Mouse (Mus musculus): ENCODE measurements around the gene Pllp. TPM values are rescaled to one million over a fixed set of nuclear protein-coding genes. Genes with fewer than 3 reads are reported as not detected.

The Pllp gene
- polyA plus RNA-seq, 1 experiment from 2014 or later = 1.0 TPM

- Histone ChIP-seq H3K27me3 (no peaks in the 10 kb centered on the region), H3K4me3 (no peak overlapping the region), H3K9ac (no peak overlapping the region), H3K4me2 (no peak overlapping the region), H3K4me1 (replicated peaks) (no peaks in the 10 kb centered on the region), H3K36me3 (peaks cover 87% of the 10 kb centered on the region), H3K27ac (replicated peaks) (no peak overlapping the region), H3K9me3 (no peaks in the 10 kb centered on the region)
- 87% methylated on average over 2 of the region's 2 CpGs for WGBS
- ATAC-seq (ENCODE audit: low read depth) = no peak
These were observed 62.4 kb downstream of the Pllp start for GRCm38 (mm10) chr8:94633564-94634194.

Other genes with a start within 250 kb of the Pllp start
- gene Cpne2, start 163.3 kb downstream of the Pllp start, polyA plus RNA-seq (2015; fragmentation: Nextera tagmentation; extraction: Ambion mirVana) = 21.1 and 22.0 TPM in 2 replicates
- gene Rspry1, start 94.3 kb downstream of the Pllp start, polyA plus RNA-seq (2015; fragmentation: Nextera tagmentation; extraction: Ambion mirVana) = 54.0 and 54.1 TPM in 2 replicates
- 80.5 and 97.9 TPM in 2 replicates for gene Fam192a, start 94.3 kb downstream of the Pllp start, polyA plus RNA-seq (2015; fragmentation: Nextera tagmentation; extraction: Ambion mirVana)
- 219 and 224 TPM in 2 replicates for gene Arl2bp, start 29.7 kb downstream of the Pllp start, polyA plus RNA-seq (2015; fragmentation: Nextera tagmentation; extraction: Ambion mirVana)
- gene Ccl22, start 49.3 kb upstream of the Pllp start, polyA plus RNA-seq (2015; fragmentation: Nextera tagmentation; extraction: Ambion mirVana) = not detected in 2 replicates
- 17.8 and 17.9 TPM in 2 replicates for gene Cx3cl1, start 75.7 kb upstream of the Pllp start, polyA plus RNA-seq (2015; fragmentation: Nextera tagmentation; extraction: Ambion mirVana)
- not detected in 2 replicates for gene Ccl17, start 114.2 kb upstream of the Pllp start, polyA plus RNA-seq (2015; fragmentation: Nextera tagmentation; extraction: Ambion mirVana)
- gene Coq9, start 142.0 kb upstream of the Pllp start, polyA plus RNA-seq (2015; fragmentation: Nextera tagmentation; extraction: Ambion mirVana) = 57.7 and 64.4 TPM in 2 replicates
- gene Ciapin1, start 142.1 kb upstream of the Pllp start, polyA plus RNA-seq (2015; fragmentation: Nextera tagmentation; extraction: Ambion mirVana) = 178 and 204 TPM in 2 replicates
- 116 and 125 TPM in 2 replicates for gene Polr2c, start 161.2 kb upstream of the Pllp start, polyA plus RNA-seq (2015; fragmentation: Nextera tagmentation; extraction: Ambion mirVana)
- 80.2 and 103 TPM in 2 replicates for gene Dok4, start 180.1 kb upstream of the Pllp start, polyA plus RNA-seq (2015; fragmentation: Nextera tagmentation; extraction: Ambion mirVana)
- gene Ccdc102a, start 221.8 kb upstream of the Pllp start, polyA plus RNA-seq (2015; fragmentation: Nextera tagmentation; extraction: Ambion mirVana) = 8.1 and 10.1 TPM in 2 replicates
- gene Adgrg5, start 227.4 kb upstream of the Pllp start, polyA plus RNA-seq (2015; fragmentation: Nextera tagmentation; extraction: Ambion mirVana) = 0.07 and 0.48 TPM in 2 replicates